Mouse (Mus musculus): Measurements from ENCODE around the gene Olfr905.

GRCm38 (mm10) chr9:38447352-38447751 is 23.6 kb upstream of the Olfr905 start, which contains the start of gene Olfr902:
- no peak for TF ChIP-seq CTCF (IDR thresholded peaks at IDR 0.05; ENCODE audit: extremely low read depth, insufficient read depth, low read length)
- no peak for TF ChIP-seq POLR2A (IDR thresholded peaks at IDR 0.05; ENCODE audit: extremely low read depth, insufficient read depth, low read length)
